Mouse (Mus musculus): ENCODE measurements around the gene Tcf23.

The Tcf23 gene

GRCm38 (mm10) chr5:30968416-30968815 is at the start of gene Tcf23:
Gene Tcf23, plus strand, starts transcription at chr5:30968662.
- DNase-seq (ENCODE audit: low spot score): no peak

DNA sequence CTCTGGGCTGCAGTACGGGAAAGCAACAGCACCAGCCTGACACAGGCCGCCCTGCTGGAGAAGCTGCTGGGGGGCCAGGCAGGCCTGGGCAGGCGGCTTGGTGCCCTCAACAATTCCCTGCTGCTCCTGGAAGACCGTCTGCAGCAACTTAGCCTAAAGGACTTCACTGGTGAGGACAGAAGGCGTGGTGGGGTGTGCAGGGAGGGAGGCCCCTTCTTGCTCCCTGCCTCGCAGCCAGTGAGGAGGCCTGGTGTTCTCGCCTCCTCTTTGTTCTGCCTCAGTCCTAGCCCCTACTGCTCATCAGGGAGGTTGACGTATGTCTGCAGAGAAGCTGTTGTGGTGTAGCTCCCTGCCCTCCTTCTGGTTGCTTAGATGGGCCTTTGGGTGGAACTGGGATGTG is 49.8 kb upstream of the Tcf23 start:
- no peak for DNase-seq (ENCODE audit: low spot score)

DNA sequence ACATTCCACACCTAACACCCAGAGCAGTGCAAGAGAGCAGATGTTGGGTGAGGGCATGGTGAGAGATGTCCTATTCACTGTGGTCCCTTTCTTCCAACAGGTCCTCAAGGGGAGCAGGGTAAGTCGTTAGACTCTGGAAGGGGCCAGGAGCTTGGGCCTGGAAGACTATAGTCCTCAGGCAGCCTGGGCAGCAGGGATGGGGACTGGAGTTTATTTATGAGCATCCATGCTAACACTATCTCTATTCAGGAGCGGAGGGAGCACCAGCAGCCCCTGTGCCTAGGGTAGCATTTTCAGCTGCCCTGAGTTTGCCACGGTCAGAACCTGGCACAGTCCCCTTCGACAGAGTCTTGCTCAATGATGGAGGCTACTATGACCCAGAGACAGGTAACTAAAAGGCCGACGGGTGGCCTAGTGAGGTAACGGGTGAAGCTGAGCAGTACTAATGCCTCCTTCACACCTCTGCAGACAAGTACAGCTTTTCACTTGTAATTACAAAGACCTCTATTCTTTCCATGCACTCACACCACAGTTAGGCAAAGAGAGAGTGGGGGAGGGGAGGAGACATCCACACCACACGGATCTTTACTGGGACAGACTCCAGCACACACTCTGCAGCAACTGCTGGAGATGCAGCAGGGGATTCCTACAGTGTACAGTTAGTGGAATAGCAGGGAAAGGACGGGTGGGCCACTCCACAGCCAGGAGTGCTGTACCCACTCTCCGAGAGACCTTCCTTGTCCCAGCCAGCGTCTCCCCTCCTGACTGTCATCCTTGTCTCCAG is 48.4 kb upstream of the Tcf23 start:
- no peak for DNase-seq (ENCODE audit: low spot score)

DNA sequence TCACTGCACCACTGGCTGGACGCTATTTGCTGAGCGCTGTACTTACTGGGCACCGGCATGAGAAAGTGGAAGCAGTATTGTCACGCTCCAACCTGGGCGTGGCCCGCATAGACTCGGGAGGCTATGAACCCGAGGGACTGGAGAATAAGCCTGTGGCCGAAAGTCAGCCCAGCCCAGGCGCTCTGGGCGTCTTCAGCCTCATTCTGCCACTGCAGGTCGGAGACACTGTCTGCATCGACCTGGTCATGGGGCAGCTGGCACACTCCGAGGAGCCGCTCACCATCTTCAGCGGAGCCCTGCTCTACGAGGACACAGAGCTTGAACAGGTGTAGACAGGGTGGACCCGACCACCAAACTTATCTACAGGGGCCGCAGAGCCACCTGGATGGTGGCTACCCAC is 47.8 kb upstream of the Tcf23 start:
- DNase-seq (ENCODE audit: low spot score): no peak

DNA sequence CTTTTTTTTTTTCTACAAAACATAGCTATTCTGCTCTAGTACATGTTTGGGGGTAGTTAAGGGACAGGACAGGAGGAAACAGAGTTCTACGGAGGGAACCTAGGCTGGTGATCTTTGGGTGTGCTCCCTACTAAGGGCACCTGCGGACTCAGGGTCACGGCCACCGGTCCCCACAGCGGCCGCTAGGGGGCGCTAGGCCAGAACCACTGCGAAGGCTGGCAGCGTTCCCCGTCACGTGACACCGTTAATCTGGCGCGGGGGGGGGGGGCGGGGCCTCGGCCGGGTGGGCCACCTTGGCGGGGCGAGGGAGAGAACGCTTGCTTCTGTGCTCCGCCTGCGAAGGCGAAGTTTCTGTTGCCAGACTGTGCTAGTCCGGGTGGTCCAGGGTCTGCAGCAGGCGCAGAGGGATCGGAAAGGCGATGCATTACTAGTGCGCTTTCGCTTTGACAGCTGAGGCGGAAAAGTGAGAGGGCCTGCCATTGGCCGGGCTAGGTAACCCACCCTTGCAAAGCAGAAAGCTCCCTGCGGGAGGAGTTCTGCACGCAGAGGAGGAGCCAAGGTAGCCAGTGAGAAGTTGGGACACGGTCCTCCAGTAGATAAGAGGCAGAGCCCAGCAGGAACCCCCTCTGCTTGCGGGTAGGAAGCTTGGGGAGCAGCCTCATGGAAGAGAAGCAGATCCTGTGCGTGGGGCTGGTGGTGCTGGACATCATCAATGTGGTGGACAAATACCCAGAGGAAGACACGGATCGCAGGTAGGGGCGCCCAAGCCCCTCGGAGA is 47.0 kb upstream of the Tcf23 start, which contains the start of gene Khk:
Khk (plus strand) TSS at position 176 of the 778 bp plus-strand sequence.
- peak; percentile 85 for DNase-seq (ENCODE audit: low spot score)

- no peak for DNase-seq (ENCODE audit: low spot score)
Observed at GRCm38 (mm10) chr5:30922581-30923041, 45.9 kb upstream of the Tcf23 start.

GRCm38 (mm10) chr5:30923119-30923518 is 45.3 kb upstream of the Tcf23 start:
- no peak for DNase-seq (ENCODE audit: low spot score)

GRCm38 (mm10) chr5:30924614-30925013 is 43.8 kb upstream of the Tcf23 start:
- no peak for DNase-seq (ENCODE audit: low spot score)

- DNase-seq (ENCODE audit: low spot score): no peak
Observed at GRCm38 (mm10) chr5:30925217-30925616, 43.2 kb upstream of the Tcf23 start.

- no peak for DNase-seq (ENCODE audit: low spot score)
Observed at GRCm38 (mm10) chr5:30926073-30926472, 42.4 kb upstream of the Tcf23 start.

GRCm38 (mm10) chr5:30927945-30928529 is 40.4 kb upstream of the Tcf23 start:
- no peak for DNase-seq (ENCODE audit: low spot score)

DNA sequence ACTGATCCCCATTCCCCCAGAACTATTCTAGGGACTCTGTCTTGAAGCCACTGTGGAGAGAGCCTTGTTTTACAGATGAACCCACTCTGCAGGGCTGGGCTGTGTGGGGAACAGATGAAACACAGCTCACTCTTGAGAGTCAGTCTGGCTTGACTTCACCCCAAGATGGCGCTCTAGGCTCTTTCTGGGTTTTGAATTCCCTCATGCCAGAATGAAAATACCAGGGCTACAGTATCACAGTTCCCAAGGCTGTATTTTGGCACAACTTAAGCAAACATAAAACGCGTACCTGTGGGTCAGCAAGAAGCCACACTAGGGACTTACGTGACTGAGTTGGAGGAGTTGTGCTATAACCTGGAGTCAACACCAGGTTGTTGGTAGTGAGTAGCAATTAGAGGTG is 38.3 kb upstream of the Tcf23 start:
- no peak for DNase-seq (ENCODE audit: low spot score)

GRCm38 (mm10) chr5:30930846-30931245 is 37.6 kb upstream of the Tcf23 start:
- DNase-seq (ENCODE audit: low spot score): no peak

DNA sequence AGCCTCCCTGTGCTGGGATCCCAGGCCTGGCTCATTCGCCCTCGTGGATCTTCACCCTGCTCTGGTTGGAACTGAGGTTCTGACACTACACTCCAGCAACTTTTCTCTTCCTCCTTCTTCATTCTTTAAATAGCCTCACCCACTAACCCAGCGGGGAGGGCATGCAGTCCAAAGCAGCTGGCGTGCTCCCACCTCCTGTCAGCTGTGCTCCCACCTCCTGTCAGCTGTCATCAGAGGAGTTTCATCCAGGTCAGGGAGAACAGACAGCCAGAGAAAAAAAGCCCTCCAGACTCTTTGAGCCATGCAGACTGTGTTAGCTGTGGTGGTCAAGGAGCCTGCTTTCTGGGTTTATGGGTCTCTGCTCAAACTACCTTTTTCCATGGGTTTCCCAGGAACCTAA is 37.1 kb upstream of the Tcf23 start:
- no peak for DNase-seq (ENCODE audit: low spot score)

GRCm38 (mm10) chr5:30933705-30934104 is 34.8 kb upstream of the Tcf23 start:
- DNase-seq (ENCODE audit: low spot score): no peak

DNA sequence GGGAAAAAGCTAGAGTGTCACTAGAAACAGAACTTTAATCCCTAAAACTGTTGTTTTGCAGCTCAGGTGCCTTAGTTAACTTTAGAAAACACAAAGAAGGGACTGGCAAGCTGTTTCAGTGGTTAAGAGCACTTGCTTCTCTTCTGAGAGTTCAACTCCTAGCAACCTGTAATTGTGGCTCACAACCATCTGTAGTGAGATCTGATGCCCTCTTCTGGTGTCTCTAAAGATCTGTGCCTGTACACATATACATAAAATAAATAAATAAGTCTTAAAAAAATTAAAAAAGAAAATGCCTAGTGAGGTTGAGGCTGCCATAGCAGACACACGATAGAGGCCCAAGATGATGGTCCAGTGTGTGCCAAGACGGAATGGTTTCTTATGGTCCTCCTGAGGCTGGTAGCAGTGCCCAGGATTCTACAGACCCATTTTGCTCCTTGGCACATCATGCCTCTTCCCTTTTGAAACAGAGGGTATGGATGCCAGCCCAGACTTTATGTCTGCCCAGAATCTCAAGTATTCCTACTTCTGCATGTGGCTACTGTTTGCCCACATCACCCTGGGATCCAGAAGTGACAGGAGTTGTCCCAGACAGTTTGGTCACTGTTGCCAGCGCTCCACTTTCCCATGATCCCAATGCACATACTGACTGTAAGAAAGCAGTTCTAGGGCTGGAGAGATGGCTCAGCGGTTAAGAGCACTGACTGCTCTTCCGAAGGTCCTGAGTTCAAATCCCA is 33.6 kb upstream of the Tcf23 start:
- no peak for DNase-seq (ENCODE audit: low spot score)

DNA sequence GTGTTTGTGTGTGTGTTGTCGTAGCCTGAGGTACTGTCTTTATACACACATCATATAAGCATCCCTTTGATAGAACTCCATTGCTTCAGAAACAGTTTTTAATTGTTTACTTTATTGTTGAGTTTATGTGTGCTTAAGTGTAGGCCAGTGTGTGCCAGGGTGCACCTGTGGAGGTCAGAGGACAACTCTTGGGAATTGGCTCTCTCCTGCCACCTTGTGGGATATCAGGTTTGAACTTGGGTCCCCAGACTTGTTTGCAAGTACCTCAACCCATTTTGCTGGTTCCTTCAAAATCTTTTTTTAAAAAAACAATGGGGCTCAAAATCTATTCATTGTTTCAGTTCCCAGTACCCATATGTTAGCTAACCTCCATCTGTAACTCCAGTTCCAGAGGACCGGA is 25.5 kb upstream of the Tcf23 start:
- no peak for DNase-seq (ENCODE audit: low spot score)

DNA sequence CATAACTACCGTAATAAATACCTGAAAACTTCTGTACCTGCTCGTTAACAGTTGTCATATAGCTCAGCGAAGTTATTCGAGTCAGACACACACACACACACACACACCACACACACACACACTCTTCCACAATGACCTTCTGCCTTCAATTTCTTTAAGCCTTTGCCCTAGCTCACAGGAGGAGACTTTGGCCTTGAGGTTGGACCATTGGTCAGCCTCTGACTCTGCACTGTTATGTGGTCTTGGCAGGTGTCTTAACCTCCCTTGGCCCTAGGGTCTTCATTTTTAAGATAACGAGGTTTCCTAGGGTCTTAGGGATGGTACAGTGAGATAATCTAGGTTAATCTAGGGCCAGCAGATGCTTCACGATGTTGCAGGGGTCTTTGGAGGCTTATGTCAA is 24.1 kb upstream of the Tcf23 start:
- no peak for DNase-seq (ENCODE audit: low spot score)

DNA sequence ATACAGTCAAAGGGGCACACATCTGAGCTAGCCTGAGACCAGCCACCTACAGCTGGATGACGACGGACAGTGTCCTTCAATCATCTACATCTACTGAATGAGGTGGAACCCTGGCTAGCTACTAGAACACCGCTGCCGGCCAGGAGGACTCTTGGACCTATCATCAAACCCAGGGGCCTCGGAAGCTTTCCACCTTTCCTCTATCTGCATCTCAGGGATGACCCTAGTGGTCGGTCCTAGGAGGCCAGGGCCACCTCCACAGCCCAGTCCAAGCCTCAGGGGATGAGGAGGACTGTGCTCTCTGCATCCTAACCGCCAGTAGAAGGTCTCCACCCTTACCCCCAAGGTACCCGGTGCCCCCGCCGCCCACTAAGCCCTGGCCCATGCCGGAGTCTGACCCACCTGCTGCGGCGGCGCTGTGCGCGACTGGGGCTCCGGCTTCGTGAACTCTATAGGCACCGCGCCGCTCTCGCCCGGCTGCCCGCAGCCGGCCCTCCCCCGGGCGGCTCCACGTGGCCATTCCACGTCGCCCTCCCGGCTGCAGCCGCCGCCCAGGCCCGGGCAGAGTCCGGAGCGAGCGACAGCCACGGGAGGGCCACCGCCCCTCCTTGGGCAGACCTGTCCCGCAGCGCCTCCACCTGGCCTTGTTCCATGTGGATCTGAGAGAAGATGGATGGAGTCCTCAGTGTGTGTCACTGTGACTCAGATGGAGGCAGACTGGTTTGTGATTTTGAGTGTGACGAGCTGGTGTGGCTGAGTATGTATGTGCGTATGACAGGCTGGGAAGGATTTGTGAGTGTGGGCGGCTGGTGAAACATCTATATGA is 23.3 kb upstream of the Tcf23 start, which contains the start of gene Cgref1:
Cgref1 (minus strand) TSS at position 636 of the 826 bp plus-strand sequence.
- DNase-seq (ENCODE audit: low spot score): no peak

DNA sequence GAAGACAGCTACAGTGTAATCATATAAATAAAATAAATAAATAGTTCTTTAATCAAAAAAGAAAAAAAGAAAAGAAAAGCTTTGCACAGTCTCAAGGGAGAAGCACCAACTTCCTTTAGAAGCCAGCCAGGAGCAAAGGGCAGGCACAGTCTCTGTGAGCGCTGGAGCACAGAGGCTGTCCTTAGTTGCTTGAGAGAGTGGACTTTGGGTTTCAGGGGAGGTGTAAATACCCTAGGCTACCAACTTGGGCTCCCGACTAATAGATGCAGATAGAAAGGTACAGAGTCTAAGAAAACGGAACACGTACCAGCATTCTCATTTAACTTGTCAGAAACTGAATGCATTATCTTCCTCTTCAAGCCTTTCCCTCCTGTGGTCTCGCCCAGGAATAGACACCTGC is 19.8 kb upstream of the Tcf23 start:
- DNase-seq (ENCODE audit: low spot score): no peak

- peak; percentile 76 for DNase-seq (ENCODE audit: low spot score)
Observed at GRCm38 (mm10) chr5:30949654-30950326, 18.7 kb upstream of the Tcf23 start.

Measured in spleen, adult 12 weeks (tissue).